Mouse (Mus musculus) adipose tissue, adult 10 weeks (tissue): ENCODE data around the gene Fgf16. TPM values are rescaled to one million over a fixed set of nuclear protein-coding genes. Genes with fewer than 3 reads are reported as not detected.

Source experiments
- polyA plus RNA-seq: library from polyadenylated mRNA; stranded (reverse); fragments of 350-450 nt; fragmentation: Illumina TruSeq; extraction: RNeasy Lipid Tissue Mini Kit (QIAGEN cat#74804); gene quantifications from one replicate; pipeline ENCODE4 v1.2.3, GENCODE M21; 2014; ENCODE audit warnings: low read depth, low replicate concordance

Fgf16 gene
- not detected for polyA plus RNA-seq

DNA sequence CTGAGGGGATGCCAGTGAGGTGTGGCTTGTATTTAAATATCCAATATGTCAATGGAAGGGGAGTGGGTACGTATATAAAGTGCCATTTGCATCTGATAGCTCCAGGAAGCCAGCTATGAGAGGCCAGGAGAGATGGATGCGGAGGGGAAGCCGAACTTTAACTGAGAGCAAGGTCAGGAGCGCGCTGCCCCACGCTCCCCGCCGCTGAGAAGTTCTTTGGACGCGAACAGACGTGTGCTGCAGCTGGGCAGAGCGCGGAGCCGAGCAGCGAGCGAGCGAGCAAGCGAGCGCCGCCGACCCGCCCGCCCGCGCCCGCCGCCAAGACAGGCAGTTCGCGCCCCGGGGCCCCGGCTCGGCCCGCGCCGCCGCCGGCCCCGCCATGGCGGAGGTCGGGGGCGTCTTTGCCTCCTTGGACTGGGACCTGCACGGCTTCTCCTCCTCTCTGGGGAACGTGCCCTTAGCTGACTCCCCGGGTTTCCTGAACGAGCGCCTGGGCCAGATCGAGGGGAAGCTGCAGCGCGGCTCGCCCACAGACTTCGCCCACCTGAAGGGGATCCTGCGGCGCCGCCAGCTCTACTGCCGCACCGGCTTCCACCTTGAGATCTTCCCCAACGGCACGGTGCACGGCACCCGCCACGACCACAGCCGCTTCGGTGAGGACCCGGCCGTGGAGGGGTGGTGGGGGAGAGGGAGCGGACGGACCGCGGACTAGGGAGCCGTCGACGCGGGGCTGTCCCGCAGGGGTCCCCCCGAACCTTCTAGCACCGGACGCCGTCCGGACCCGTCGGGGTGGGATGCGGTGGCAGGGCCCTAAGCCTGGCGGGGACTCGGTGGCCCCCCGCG, at the start of gene Fgf16:
Gene Fgf16, plus strand, starts transcription at position 118 of the 843 bp plus-strand sequence.

Other genes starting within 250 kb of the Fgf16 start
- 39.1 TPM for gene Atrx, start 165.1 kb downstream of the Fgf16 start, polyA plus RNA-seq
- 43.7 TPM for gene Magt1, start 247.6 kb downstream of the Fgf16 start, polyA plus RNA-seq